Mouse (Mus musculus) kidney, adult 2 months (tissue): ENCODE data around the gene Aldh3b1. TPM values are rescaled to one million over a fixed set of nuclear protein-coding genes. Genes with fewer than 3 reads are reported as not detected.

Experiments
- DNase-seq: peaks from one replicate; pipeline ENCODE4 v3.0.0; 2021
- H3K27ac ChIP-seq: fragments of 200-500 bp; 2 replicates; pipeline ENCODE4 v1.5.1; 2012; ENCODE audit warnings: low read depth, low read length, control low read depth, inconsistent platforms; ENCODE audit not compliant: insufficient read depth
- H3K27me3 ChIP-seq: fragments of 200-500 bp; replicated peaks from 2 replicates; pipeline ENCODE4 v1.6.1; 2012; ENCODE audit warnings: mild to moderate bottlenecking, moderate library complexity, low read length, inconsistent platforms; ENCODE audit not compliant: control insufficient read depth, insufficient read depth
- H3K36me3 ChIP-seq: fragments of 200-500 bp; 2 replicates; pipeline ENCODE4 v1.6.1; 2012; ENCODE audit warnings: mild to moderate bottlenecking, moderate library complexity, low read length, inconsistent platforms; ENCODE audit not compliant: control insufficient read depth, insufficient read depth
- H3K4me1 ChIP-seq: fragments of 200-500 bp; 2 replicates; pipeline ENCODE4 v1.6.1; 2011; ENCODE audit warnings: low read length; ENCODE audit not compliant: control insufficient read depth, insufficient read depth
- H3K4me3 ChIP-seq: fragments of 200-500 bp; 2 replicates; pipeline ENCODE4 v1.5.1; 2011; ENCODE audit warnings: mild to moderate bottlenecking, low read depth, low read length, control low read depth; ENCODE audit not compliant: insufficient read depth
- CTCF ChIP-seq: fragments of 200-500 bp; conservative IDR thresholded peaks from 2 replicates; pipeline ENCODE4 v1.5.1; 2011; ENCODE audit warnings: low read depth, mild to moderate bottlenecking, control low read depth, low read length, moderate library complexity, mixed read lengths; ENCODE audit not compliant: insufficient read depth, insufficient read length
- POLR2A ChIP-seq: fragments of 200-500 bp; IDR thresholded peaks from one replicate; pipeline ENCODE4 v1.6.1; 2011; ENCODE audit warnings: low read depth, low read length, control low read depth
- WGBS: fragments of 180-500 bp; shearing (Covaris S2); methylation state at CpG from one replicate; pipeline ENCODE4 v1.1.7; 2018; 5-methylcytosine and 5-hydroxymethylcytosine counted together
- polyA plus RNA-seq: library from polyadenylated mRNA; depleted of rRNA; stranded (reverse); fragments of >200 nt; gene quantifications from 2 replicates; pipeline ENCODE4 v1.2.3, GENCODE M21; 2012

Gene Aldh3b1
- polyA plus RNA-seq, 1 experiment = 17.4 TPM

GRCm38 (mm10) chr19:3910206-3910605, 19.4 kb downstream of the Aldh3b1 start:
- H3K27me3 ChIP-seq = no peaks in the 10 kb centered on the region

GRCm38 (mm10) chr19:3907876-3908660, 21.5 kb downstream of the Aldh3b1 start:
- Histone ChIP-seq H3K4me1 (peaks cover 14% of the 10 kb centered on the region), H3K27me3 (no peaks in the 10 kb centered on the region), H3K27ac (peak overlapping the region; percentile 57), H3K36me3 (no peaks in the 10 kb centered on the region; the same call in 1 of the 2 replicates), H3K4me3 (no peak overlapping the region)
- no peak for TF ChIP-seq POLR2A
- no peak for TF ChIP-seq CTCF
- DNase-seq = peak; percentile 34
- 46% methylated on average over 8 of the region's 8 CpGs for WGBS

More at GRCm38 (mm10) chr19:3910206-3910605, 19.4 kb downstream of the Aldh3b1 start:
- WGBS = 45% methylated on average over 5 of the region's 5 CpGs
- TF ChIP-seq POLR2A = no peak
- TF ChIP-seq CTCF = no peak
- H3K4me3 ChIP-seq = no peak overlapping the region
- peaks cover 19% of the 10 kb centered on the region for H3K4me1 ChIP-seq
- DNase-seq = peak; percentile 37
- no peak overlapping the region for H3K27ac ChIP-seq
- no peaks in the 10 kb centered on the region; the same call in 1 of the 2 replicates for H3K36me3 ChIP-seq

GRCm38 (mm10) chr19:3906795-3907786, 22.5 kb downstream of the Aldh3b1 start, which contains the start of gene Tcirg1:
Gene Tcirg1, minus strand, starts transcription at chr19:3907133.
- peak; percentile 94 for DNase-seq
- Histone ChIP-seq H3K27me3 (no peaks in the 10 kb centered on the region), H3K27ac (peak within 1 kb of the TSS; percentile 57), H3K4me3 (peak within 1 kb of the TSS; percentile 76), H3K36me3 (no peaks in the 10 kb centered on the region; the same call in 1 of the 2 replicates), H3K4me1 (peaks cover 14% of the 10 kb centered on the region)
- 3% methylated on average over 36 of the region's 36 CpGs for WGBS
- peak; percentile 49 for TF ChIP-seq POLR2A
- 0 out of 2 replicates have a peak, but pooled peaks have one; percentile 3 for TF ChIP-seq CTCF

GRCm38 (mm10) chr19:3906326-3906725, 23.3 kb downstream of the Aldh3b1 start:
- peak overlapping the region; percentile 33 for H3K27ac ChIP-seq
- H3K4me3 ChIP-seq = peak overlapping the region; percentile 76
- no peak for DNase-seq
- H3K4me1 ChIP-seq = peaks cover 14% of the 10 kb centered on the region
- WGBS = 14% methylated on average over 10 of the region's 10 CpGs
- TF ChIP-seq POLR2A (no peak), CTCF (no peak)
- H3K27me3 ChIP-seq = no peaks in the 10 kb centered on the region
- no peaks in the 10 kb centered on the region; the same call in 1 of the 2 replicates for H3K36me3 ChIP-seq

- no peaks in the 10 kb centered on the region; the same call in 1 of the 2 replicates for H3K36me3 ChIP-seq
- no peaks in the 10 kb centered on the region for H3K27me3 ChIP-seq
- peak; percentile 64 for DNase-seq
- peak overlapping the region; percentile 81 for H3K27ac ChIP-seq
- peaks cover 14% of the 10 kb centered on the region for H3K4me1 ChIP-seq
- 39% methylated on average over 6 of the region's 6 CpGs for WGBS
- H3K4me3 ChIP-seq = peak overlapping the region; percentile 34
- TF ChIP-seq POLR2A = no peak
- no peak for TF ChIP-seq CTCF
Measured at GRCm38 (mm10) chr19:3905261-3905969, 24.2 kb downstream of the Aldh3b1 start.

GRCm38 (mm10) chr19:3904363-3904675, 25.3 kb downstream of the Aldh3b1 start:
- 54% methylated on average over 10 of the region's 10 CpGs for WGBS
- Histone ChIP-seq H3K4me3 (no peak overlapping the region), H3K4me1 (peaks cover 14% of the 10 kb centered on the region), H3K36me3 (no peaks in the 10 kb centered on the region; the same call in 1 of the 2 replicates), H3K27me3 (no peaks in the 10 kb centered on the region), H3K27ac (no peak overlapping the region)
- DNase-seq = no peak
- TF ChIP-seq CTCF (no peak), POLR2A (no peak)
